Comparison of ENCODE assay signal across 10 mouse cellular contexts in genomic region chr13:104509561-104510493, GRCm38 (mm10).
DNase-seq lines count a peak whose midpoint lies in the region; ATAC-seq lines count a peak whose summit lies in the region.
"Had no signal": no experiment of that assay in that cellular context is flagged by ENCODE, and none has a peak within 500 bp of the region (broad histone marks: within the 10 kb centered on the region; RNA-seq: fewer than 3 reads in every experiment).

No protein-coding gene starts in this region.

- no peaks in the 10 kb centered on the region for H3K4me1 ChIP-seq in heart, embryonic 16.5 days (ENCODE audit: control insufficient read depth, insufficient read depth, low read length)

- 0 out of 2 replicates have a peak overlapping the region, but pooled peaks have one; percentile 2 for H3K4me2 ChIP-seq in heart, embryonic 16.5 days (ENCODE audit: low read depth, low read length)
- H3K4me2 ChIP-seq: lung, embryonic 14.5 days had no signal

- H3K27me3 ChIP-seq in heart, embryonic 16.5 days (ENCODE audit: control insufficient read depth, insufficient read depth, low read length), result no peaks in the 10 kb centered on the region

- WGBS in heart, embryonic 16.5 days, result 64% methylated on average over 26 of the region's 26 CpGs

- no peak overlapping the region for H3K4me3 ChIP-seq in heart, embryonic 16.5 days (ENCODE audit: low read length)

- H3K9me3 ChIP-seq in heart, embryonic 16.5 days (replicated peaks; ENCODE audit: control insufficient read depth, low read length), result no peaks in the 10 kb centered on the region

- no peak for ATAC-seq in heart, embryonic 16.5 days (replicated peaks; ENCODE audit: extremely low read depth, insufficient read depth, low FRiP score)
- ATAC-seq in megakaryocyte progenitor cell, adult 5-6 weeks (replicated peaks; ENCODE audit: poor library complexity), result no peak

- H3K9ac ChIP-seq in heart, embryonic 16.5 days (ENCODE audit: low read length), result no peak overlapping the region
- H3K9ac ChIP-seq: lung, embryonic 14.5 days had no signal

- peak; percentile 22 to 43 for DNase-seq in heart, adult 18-20 months
- DNase-seq in heart, adult 8-10 months (ENCODE audit: low spot score), result no peak
- DNase-seq in retina, postnatal 1 day, result peak; percentile 12
- no peak for DNase-seq in retina, embryonic 14.5 days (ENCODE audit: low spot score)
- peak; percentile 82 for DNase-seq in skeletal muscle tissue, adult 2 months (ENCODE audit: low read depth, low spot score)
- DNase-seq in adipocyte (ENCODE audit: low spot score), result no peak
- DNase-seq: embryo, embryonic 11 days; lung, embryonic 14.5 days had no signal

- H3K36me3 ChIP-seq in heart, embryonic 16.5 days (ENCODE audit: control insufficient read depth, insufficient read depth), result no peaks in the 10 kb centered on the region

- H3K27ac ChIP-seq in heart, embryonic 16.5 days (ENCODE audit: low read length), result no peak overlapping the region

Comparison
In these comparisons a context has a peak if more than half of its experiments do, and no peak if none do; other contexts are left out.
1. DNase-seq: peak in heart, adult 18-20 months (2 of 2), retina, postnatal 1 day (single experiment) and skeletal muscle tissue, adult 2 months (single experiment); none in heart, adult 8-10 months (single experiment), retina, embryonic 14.5 days (single experiment) and adipocyte (single experiment).